Mouse (Mus musculus) cerebellum, adult 18-20 months (tissue): ENCODE data around the gene Arid1b.

Experiments used
- DNase-seq, 2 experiments: peaks; one replicate each; pipeline ENCODE4 v3.0.0; 2021

Gene Arid1b

GRCm38 (mm10) chr17:5022019-5022544 is 27.9 kb downstream of the Arid1b start:
- no peak for DNase-seq

GRCm38 (mm10) chr17:5023745-5024144 is 29.6 kb downstream of the Arid1b start:
- DNase-seq = no peak

GRCm38 (mm10) chr17:5025400-5025799 is 31.3 kb downstream of the Arid1b start:
- DNase-seq = no peak

- no peak for DNase-seq
These were observed 32.4 kb downstream of the Arid1b start for GRCm38 (mm10) chr17:5026578-5026977.

GRCm38 (mm10) chr17:5029148-5029547 is 35.0 kb downstream of the Arid1b start:
- no peak for DNase-seq

GRCm38 (mm10) chr17:5030290-5030689 is 36.2 kb downstream of the Arid1b start:
- no peak for DNase-seq

GRCm38 (mm10) chr17:5033346-5033745 is 39.2 kb downstream of the Arid1b start:
- no peak for DNase-seq

- no peak for DNase-seq
These were observed 40.1 kb downstream of the Arid1b start for GRCm38 (mm10) chr17:5034201-5034600.

- DNase-seq = no peak
These were observed 42.2 kb downstream of the Arid1b start for GRCm38 (mm10) chr17:5036200-5036835.

- DNase-seq = no peak
These were observed 43.1 kb downstream of the Arid1b start for GRCm38 (mm10) chr17:5037199-5037598.

- DNase-seq = no peak
These were observed 45.7 kb downstream of the Arid1b start for GRCm38 (mm10) chr17:5039826-5040225.

- no peak for DNase-seq
These were observed 49.7 kb downstream of the Arid1b start for GRCm38 (mm10) chr17:5043871-5044270.

- DNase-seq = no peak
These were observed 51.5 kb downstream of the Arid1b start for GRCm38 (mm10) chr17:5045613-5046012.

GRCm38 (mm10) chr17:5047373-5047772 is 53.2 kb downstream of the Arid1b start:
- DNase-seq = no peak

- no peak for DNase-seq
These were observed 56.1 kb downstream of the Arid1b start for GRCm38 (mm10) chr17:5050266-5050665.

- DNase-seq = no peak
These were observed 56.9 kb downstream of the Arid1b start for GRCm38 (mm10) chr17:5050970-5051530.

GRCm38 (mm10) chr17:5052091-5052799 is 58.1 kb downstream of the Arid1b start:
- no peak for DNase-seq

GRCm38 (mm10) chr17:5052800-5053179 is 58.7 kb downstream of the Arid1b start:
- DNase-seq = no peak

- DNase-seq = no peak
These were observed 59.1 kb downstream of the Arid1b start for GRCm38 (mm10) chr17:5053201-5053600.

GRCm38 (mm10) chr17:5055412-5055811 is 61.3 kb downstream of the Arid1b start:
- no peak for DNase-seq

GRCm38 (mm10) chr17:5056654-5057053 is 62.5 kb downstream of the Arid1b start:
- DNase-seq = no peak

- no peak for DNase-seq
These were observed 63.2 kb downstream of the Arid1b start for GRCm38 (mm10) chr17:5057286-5057685.

GRCm38 (mm10) chr17:5057944-5058720 is 64.0 kb downstream of the Arid1b start:
- peak; percentile 42 to 57 for DNase-seq
